ENCODE assay signal across 9 mouse cellular contexts in genomic region chr1:192457526-192458206, GRCm38 (mm10).
DNase-seq lines count a peak whose midpoint lies in the region; ATAC-seq and TF ChIP-seq lines count a peak whose summit lies in the region.
"Had no signal": no experiment of that assay in that cellular context is flagged by ENCODE, and none has a peak within 500 bp of the region (broad histone marks: within the 10 kb centered on the region; RNA-seq: fewer than 3 reads in every experiment).

No protein-coding gene starts in this region.

- DNase-seq in heart, embryonic 10.5 days (ENCODE audit: low spot score): peak; percentile 79
- no peak for DNase-seq in heart, adult 11 months
- DNase-seq in thymus, postnatal 25 days: peak; percentile 15
- DNase-seq in thymus, adult 18-20 months: no peak
- DNase-seq in embryo, embryonic 9.5 days (ENCODE audit: extremely low spot score): peak; percentile 61
- DNase-seq in layer of hippocampus, adult 11-12 months (ENCODE audit: low spot score): no peak

- no peak overlapping the region for H3K4me2 ChIP-seq in myocyte (ENCODE audit: low read depth)

- 68% methylated on average over 6 of the region's 6 CpGs for WGBS in heart, embryonic 10.5 days

- no peaks in the 10 kb centered on the region for H3K36me3 ChIP-seq in heart, embryonic 10.5 days
- no peaks in the 10 kb centered on the region for H3K36me3 ChIP-seq in myocyte (ENCODE audit: control insufficient read depth, insufficient read depth)

- no peak for ATAC-seq in erythroblast, adult 5-6 weeks (replicated peaks; ENCODE audit: low FRiP score, poor library complexity, severe bottlenecking)

- H3K27me3 ChIP-seq in heart, embryonic 10.5 days (ENCODE audit: insufficient read depth, poor library complexity, severe bottlenecking): no peaks in the 10 kb centered on the region
- no peaks in the 10 kb centered on the region for H3K27me3 ChIP-seq in myocyte (ENCODE audit: control insufficient read depth, insufficient read depth, insufficient read length)

- no peak overlapping the region for H3ac ChIP-seq in myocyte (ENCODE audit: control insufficient read depth, insufficient read length)

- no peaks in the 10 kb centered on the region for H3K79me2 ChIP-seq in myocyte (ENCODE audit: control insufficient read depth, insufficient read depth)

- H3K9me3 ChIP-seq in heart, embryonic 10.5 days: no peaks in the 10 kb centered on the region

- no peak overlapping the region for H3K4me3 ChIP-seq in heart, embryonic 10.5 days
- no peak overlapping the region for H3K4me3 ChIP-seq in myocyte

- no peak overlapping the region for H3K27ac ChIP-seq in heart, embryonic 10.5 days
- H3K27ac ChIP-seq: macrophage had no signal

- H3K4me1 ChIP-seq in heart, embryonic 10.5 days: no peaks in the 10 kb centered on the region

- TF ChIP-seq POLR2A in myocyte (IDR thresholded peaks at IDR 0.05; ENCODE audit: insufficient read length, low read depth): no peak

TF ChIP-seq in myocyte, 11 proteins besides CTCF, POLR2A, EP300 and RAD21:
- no peak for TF ChIP-seq SRF (IDR thresholded peaks at IDR 0.05; ENCODE audit: control insufficient read depth, insufficient read length, low read depth)
- no peak for TF ChIP-seq TCF12 (IDR thresholded peaks at IDR 0.05; ENCODE audit: insufficient read depth, poor library complexity, severe bottlenecking)
- TF ChIP-seq REST (IDR thresholded peaks at IDR 0.05; ENCODE audit: insufficient read depth, insufficient read length): peak; percentile 78
- TF ChIP-seq MAX (IDR thresholded peaks at IDR 0.05; ENCODE audit: low read depth): no peak
- no peak for TF ChIP-seq CEBPB (IDR thresholded peaks at IDR 0.05; ENCODE audit: insufficient read depth, poor library complexity, severe bottlenecking)

Comparison
In these comparisons a context has a peak if more than half of its experiments do, and no peak if none do; other contexts are left out.
1. DNase-seq: peak in heart, embryonic 10.5 days (single experiment), thymus, postnatal 25 days (single experiment) and embryo, embryonic 9.5 days (single experiment); none in heart, adult 11 months (single experiment), thymus, adult 18-20 months (0 of 2) and layer of hippocampus, adult 11-12 months (single experiment).